Mouse (Mus musculus) midbrain, embryonic 11.5 days (tissue): ENCODE results near the gene Krt9. TPM values are rescaled to one million over a fixed set of nuclear protein-coding genes. Genes with fewer than 3 reads are reported as not detected.
"Not testable (repeated sequence)": the region's sequence is repeated elsewhere in the genome, so short reads cannot be mapped to it uniquely, and the experiment has no call there.

Source experiments
- ATAC-seq: fragments of 200-750 bp; cut with Nextera tagmentation; 2 replicates; pipeline ENCODE4 v1.8.0; 2017; ENCODE audit warnings: moderate TSS enrichment, moderate library complexity; ENCODE audit not compliant: low FRiP score
- DNase-seq: peaks from one replicate; pipeline ENCODE4 v3.0.0; 2015; ENCODE audit warnings: low spot score; ENCODE audit errors: missing footprints
- H3K27ac ChIP-seq: fragments of 300-500 bp; sonication (generic); 2 replicates; pipeline ENCODE4 v1.5.1; 2014; ENCODE audit warnings: low read depth, low read length
- H3K27me3 ChIP-seq: fragments of 300-500 bp; sonication (generic); 2 replicates; pipeline ENCODE4 v1.6.1; 2014; ENCODE audit warnings: mild to moderate bottlenecking, low read length, moderate library complexity, mixed read lengths; ENCODE audit not compliant: control insufficient read depth, insufficient read depth
- H3K36me3 ChIP-seq: fragments of 300-500 bp; sonication (generic); 2 replicates; pipeline ENCODE4 v1.6.1; 2014; ENCODE audit warnings: mild to moderate bottlenecking, low read length, moderate library complexity, mixed read lengths; ENCODE audit not compliant: control insufficient read depth, insufficient read depth
- H3K4me1 ChIP-seq: fragments of 300-500 bp; sonication (generic); 2 replicates; pipeline ENCODE4 v1.6.1; 2014; ENCODE audit warnings: low read length; ENCODE audit not compliant: control insufficient read depth, insufficient read depth
- H3K4me2 ChIP-seq: fragments of 300-500 bp; sonication (generic); 2 replicates; pipeline ENCODE4 v1.6.1; 2014; ENCODE audit warnings: mild to moderate bottlenecking, moderate library complexity
- H3K4me3 ChIP-seq: fragments of 300-500 bp; sonication (generic); 2 replicates; pipeline ENCODE4 v1.5.1; 2014; ENCODE audit warnings: low read depth, low read length
- H3K9ac ChIP-seq: fragments of 300-500 bp; sonication (generic); 2 replicates; pipeline ENCODE4 v1.6.1; 2014; ENCODE audit warnings: low read length
- H3K9me3 ChIP-seq: fragments of 300-500 bp; sonication (generic); 2 replicates; pipeline ENCODE4 v1.6.1; 2016; ENCODE audit warnings: low read length; ENCODE audit not compliant: control insufficient read depth
- WGBS: fragments of 180-500 bp; shearing (Covaris S2); extraction: QIAGEN DNeasy Blood & Tissue Kit; methylation state at CpG from one replicate; pipeline ENCODE4 v1.1.7; 2014; 5-methylcytosine and 5-hydroxymethylcytosine counted together
- polyA plus RNA-seq: library from polyadenylated mRNA; unstranded; fragments of >200 nt; fragmentation: Nextera tagmentation; extraction: Ambion mirVana; gene quantifications from 2 replicates; pipeline ENCODE4 v1.2.1, GENCODE M21; 2014

Gene Krt9
- polyA plus RNA-seq, result not detected in 2 replicates

- DNase-seq (no peak), ATAC-seq (no peak)
- Histone ChIP-seq H3K36me3 (no peaks in the 10 kb centered on the region), H3K27ac (no peak within 1 kb of the TSS), H3K4me2 (no peak within 1 kb of the TSS), H3K4me3 (no peak within 1 kb of the TSS), H3K27me3 (no peaks in the 10 kb centered on the region), H3K4me1 (no peaks in the 10 kb centered on the region), H3K9ac (no peak within 1 kb of the TSS), H3K9me3 (no peaks in the 10 kb centered on the region)
- 69% methylated on average over 9 of the region's 9 CpGs for WGBS
Observed at GRCm38 (mm10) chr11:100192992-100193391, at the start of gene Krt9. TSS of gene Krt9 (minus strand) at chr11:100193246.

- not testable (repeated sequence) for H3K27ac ChIP-seq, ATAC-seq, H3K36me3 ChIP-seq, DNase-seq, H3K9ac ChIP-seq, H3K4me3 ChIP-seq, H3K9me3 ChIP-seq, H3K27me3 ChIP-seq, H3K4me2 ChIP-seq, H3K4me1 ChIP-seq
- WGBS, result 95% methylated on average over 4 of the region's 4 CpGs
Observed at GRCm38 (mm10) chr11:100240272-100240671, 47.2 kb upstream of the Krt9 start.

- no peak overlapping the region for H3K27ac ChIP-seq
- no peaks in the 10 kb centered on the region for H3K36me3 ChIP-seq
- H3K4me2 ChIP-seq, result no peak overlapping the region
- no peaks in the 10 kb centered on the region for H3K4me1 ChIP-seq
- no peaks in the 10 kb centered on the region; the same call in 1 of the 2 replicates for H3K9me3 ChIP-seq
- no peak overlapping the region for H3K4me3 ChIP-seq
- WGBS, result 73% methylated on average over 8 of the region's 8 CpGs
- no peaks in the 10 kb centered on the region for H3K27me3 ChIP-seq
- no peak for ATAC-seq
- no peak for DNase-seq
- H3K9ac ChIP-seq, result no peak overlapping the region
Observed at GRCm38 (mm10) chr11:100221741-100222140, 28.7 kb upstream of the Krt9 start.

GRCm38 (mm10) chr11:100219304-100219703 lies 26.3 kb upstream of the Krt9 start:
- Histone ChIP-seq H3K9me3 (no peaks in the 10 kb centered on the region), H3K4me1 (no peaks in the 10 kb centered on the region), H3K4me2 (no peak overlapping the region), H3K4me3 (no peak overlapping the region), H3K27me3 (no peaks in the 10 kb centered on the region), H3K36me3 (no peaks in the 10 kb centered on the region), H3K9ac (no peak overlapping the region), H3K27ac (no peak overlapping the region)
- no peak for DNase-seq
- 91% methylated on average over 4 of the region's 4 CpGs for WGBS
- no peak for ATAC-seq

GRCm38 (mm10) chr11:100208542-100208941 lies 15.5 kb upstream of the Krt9 start:
- Histone ChIP-seq H3K4me2 (no peak overlapping the region), H3K36me3 (no peaks in the 10 kb centered on the region), H3K9ac (no peak overlapping the region), H3K27ac (no peak overlapping the region), H3K4me1 (no peaks in the 10 kb centered on the region), H3K27me3 (no peaks in the 10 kb centered on the region), H3K4me3 (no peak overlapping the region), H3K9me3 (no peaks in the 10 kb centered on the region)
- ATAC-seq (no peak), DNase-seq (no peak)
- 68% methylated on average over 6 of the region's 6 CpGs for WGBS

GRCm38 (mm10) chr11:100207498-100207897 lies 14.5 kb upstream of the Krt9 start, which contains the start of gene Krt14:
TSS of gene Krt14 (minus strand) at chr11:100207548.
- no peak for DNase-seq
- Histone ChIP-seq H3K4me3 (no peak within 1 kb of the TSS), H3K27ac (no peak within 1 kb of the TSS), H3K27me3 (no peaks in the 10 kb centered on the region), H3K36me3 (no peaks in the 10 kb centered on the region), H3K4me2 (no peak within 1 kb of the TSS), H3K9me3 (no peaks in the 10 kb centered on the region), H3K4me1 (no peaks in the 10 kb centered on the region), H3K9ac (no peak within 1 kb of the TSS)
- ATAC-seq, result no peak
- WGBS, result 94% methylated on average over 8 of the region's 8 CpGs

GRCm38 (mm10) chr11:100203448-100203847 lies 10.4 kb upstream of the Krt9 start:
- DNase-seq, result no peak

GRCm38 (mm10) chr11:100202906-100203305 lies 9.9 kb upstream of the Krt9 start:
- H3K4me2 ChIP-seq, result no peak overlapping the region
- H3K4me1 ChIP-seq, result no peaks in the 10 kb centered on the region
- ATAC-seq, result no peak
- WGBS, result 80% methylated on average over 4 of the region's 4 CpGs
- H3K9ac ChIP-seq, result no peak overlapping the region
- H3K4me3 ChIP-seq, result no peak overlapping the region
- DNase-seq, result no peak
- H3K36me3 ChIP-seq, result no peaks in the 10 kb centered on the region
- no peaks in the 10 kb centered on the region for H3K27me3 ChIP-seq
- no peaks in the 10 kb centered on the region for H3K9me3 ChIP-seq
- H3K27ac ChIP-seq, result no peak overlapping the region

More at GRCm38 (mm10) chr11:100203448-100203847, 10.4 kb upstream of the Krt9 start:
- no peak overlapping the region for H3K4me3 ChIP-seq
- no peaks in the 10 kb centered on the region for H3K4me1 ChIP-seq
- no peak for ATAC-seq
- WGBS, result 15% methylated on average over 6 of the region's 6 CpGs
- H3K9ac ChIP-seq, result no peak overlapping the region
- H3K4me2 ChIP-seq, result no peak overlapping the region
- H3K27me3 ChIP-seq, result no peaks in the 10 kb centered on the region
- no peaks in the 10 kb centered on the region for H3K36me3 ChIP-seq
- no peaks in the 10 kb centered on the region for H3K9me3 ChIP-seq
- no peak overlapping the region for H3K27ac ChIP-seq

GRCm38 (mm10) chr11:100200104-100200820 lies 7.2 kb upstream of the Krt9 start:
- Histone ChIP-seq H3K4me3 (no peak overlapping the region), H3K9me3 (no peaks in the 10 kb centered on the region), H3K27me3 (no peaks in the 10 kb centered on the region), H3K4me2 (no peak overlapping the region), H3K27ac (no peak overlapping the region), H3K9ac (no peak overlapping the region), H3K36me3 (no peaks in the 10 kb centered on the region), H3K4me1 (no peaks in the 10 kb centered on the region)
- no peak for ATAC-seq
- DNase-seq, result no peak
- 46% methylated on average over 8 of the region's 8 CpGs for whole genome bisulfite sequencing
